Mouse (Mus musculus): ENCODE measurements around the gene Cnksr2. TPM values are rescaled to one million over a fixed set of nuclear protein-coding genes. Genes with fewer than 3 reads are reported as not detected.

Cnksr2 gene
- polyA plus RNA-seq, 1 experiment from 2014 or later: 3.6 TPM

Other genes starting within 250 kb of the Cnksr2 start
- gene Klhl34, start 224.9 kb downstream of the Cnksr2 start, polyA plus RNA-seq (2014; fragmentation: Nextera tagmentation; extraction: Ambion mirVana): 0.91 and 1.4 TPM in 2 replicates

Data from stomach, embryonic 14.5 days (tissue).